ENCODE assay signal across 14 mouse cellular contexts in genomic region chr13:58537916-58538233, GRCm38 (mm10).
DNase-seq lines count a peak whose midpoint lies in the region; ATAC-seq lines count a peak whose summit lies in the region.
"Had no signal": no experiment of that assay in that cellular context is flagged by ENCODE, and none has a peak within 500 bp of the region (broad histone marks: within the 10 kb centered on the region; RNA-seq: fewer than 3 reads in every experiment).

No protein-coding gene starts in this region.

- H3K36me3 ChIP-seq in heart, embryonic 12.5 days, result no peaks in the 10 kb centered on the region
- H3K36me3 ChIP-seq in liver, embryonic 12.5 days, result no peaks in the 10 kb centered on the region
- no peaks in the 10 kb centered on the region for H3K36me3 ChIP-seq in stomach, embryonic 15.5 days
- no peaks in the 10 kb centered on the region for H3K36me3 ChIP-seq in hindbrain, embryonic 10.5 days
- H3K36me3 ChIP-seq: forebrain, embryonic 10.5 days; lung, embryonic 15.5 days; midbrain, embryonic 12.5 days had no signal

- no peaks in the 10 kb centered on the region for H3K27me3 ChIP-seq in heart, embryonic 12.5 days (replicated peaks)
- no peaks in the 10 kb centered on the region for H3K27me3 ChIP-seq in liver, embryonic 12.5 days (replicated peaks)
- no peaks in the 10 kb centered on the region for H3K27me3 ChIP-seq in stomach, embryonic 15.5 days (replicated peaks)
- no peaks in the 10 kb centered on the region for H3K27me3 ChIP-seq in hindbrain, embryonic 10.5 days (ENCODE audit: insufficient read depth, poor library complexity, severe bottlenecking)
- H3K27me3 ChIP-seq: lung, embryonic 15.5 days; midbrain, embryonic 12.5 days had no signal

- H3K9ac ChIP-seq in heart, embryonic 12.5 days, result no peak overlapping the region
- H3K9ac ChIP-seq in liver, embryonic 12.5 days, result peak overlapping the region; percentile 62
- no peak overlapping the region for H3K9ac ChIP-seq in stomach, embryonic 15.5 days
- H3K9ac ChIP-seq: hindbrain, embryonic 14.5 days; lung, embryonic 15.5 days; midbrain, embryonic 12.5 days had no signal

- peaks cover 5% of the 10 kb centered on the region; the same call in 1 of the 2 replicates for H3K9me3 ChIP-seq in heart, embryonic 12.5 days (replicated peaks)
- no peaks in the 10 kb centered on the region for H3K9me3 ChIP-seq in liver, embryonic 12.5 days (replicated peaks)
- H3K9me3 ChIP-seq in stomach, embryonic 15.5 days, result no peaks in the 10 kb centered on the region
- no peaks in the 10 kb centered on the region for H3K9me3 ChIP-seq in hindbrain, embryonic 10.5 days
- H3K9me3 ChIP-seq: lung, embryonic 15.5 days; midbrain, embryonic 12.5 days had no signal

- 23% methylated on average over 6 of the region's 6 CpGs for WGBS in heart, embryonic 12.5 days
- WGBS in liver, embryonic 12.5 days (ENCODE audit: insufficient replicate concordance), result 14% methylated on average over 6 of the region's 6 CpGs
- 52% methylated on average over 6 of the region's 6 CpGs for WGBS in stomach, embryonic 15.5 days
- WGBS in hindbrain, embryonic 10.5 days, result 78% methylated on average over 6 of the region's 6 CpGs

- H3K4me2 ChIP-seq in heart, embryonic 12.5 days, result no peak overlapping the region
- H3K4me2 ChIP-seq in liver, embryonic 12.5 days, result peak overlapping the region; percentile 53
- no peak overlapping the region for H3K4me2 ChIP-seq in stomach, embryonic 15.5 days
- H3K4me2 ChIP-seq: hindbrain, embryonic 14.5 days; lung, embryonic 15.5 days; midbrain, embryonic 12.5 days had no signal

- ATAC-seq in heart, embryonic 12.5 days (ENCODE audit: insufficient number of reproducible peaks, low FRiP score), result peak; percentile 87
- peak; percentile 90 for ATAC-seq in liver, embryonic 12.5 days
- peak; percentile 78 for ATAC-seq in stomach, embryonic 15.5 days (ENCODE audit: insufficient read depth, low FRiP score, low read depth)

- no peak for DNase-seq in heart, adult 9 months (ENCODE audit: low spot score in 2 of 2)
- peak; percentile 52 for DNase-seq in Muller cell, postnatal 12 days (ENCODE audit: inconsistent ontology term)
- DNase-seq in adipocyte (ENCODE audit: low spot score), result no peak
- DNase-seq in hindbrain, embryonic 10.5 days (ENCODE audit: low spot score), result no peak
- DNase-seq: adrenal gland, postnatal 36 days; cerebellum, adult 11 months; kidney, adult 8-10 months had no signal

- no peak overlapping the region for H3K4me3 ChIP-seq in heart, embryonic 12.5 days
- no peak overlapping the region for H3K4me3 ChIP-seq in liver, embryonic 12.5 days
- H3K4me3 ChIP-seq in stomach, embryonic 15.5 days (replicated peaks), result no peak overlapping the region
- H3K4me3 ChIP-seq in hindbrain, embryonic 10.5 days, result no peak overlapping the region
- H3K4me3 ChIP-seq: forebrain, embryonic 10.5 days; lung, embryonic 15.5 days; midbrain, embryonic 12.5 days had no signal

- peaks cover 20% of the 10 kb centered on the region for H3K4me1 ChIP-seq in heart, embryonic 12.5 days (replicated peaks)
- peaks cover 86% of the 10 kb centered on the region for H3K4me1 ChIP-seq in liver, embryonic 12.5 days
- no peaks in the 10 kb centered on the region for H3K4me1 ChIP-seq in stomach, embryonic 15.5 days
- no peaks in the 10 kb centered on the region for H3K4me1 ChIP-seq in hindbrain, embryonic 10.5 days (replicated peaks)
- H3K4me1 ChIP-seq: lung, embryonic 15.5 days; midbrain, embryonic 12.5 days had no signal

- peak overlapping the region; percentile 48 for H3K27ac ChIP-seq in heart, embryonic 12.5 days (ENCODE audit: poor library complexity, severe bottlenecking)
- peak overlapping the region; percentile 94 for H3K27ac ChIP-seq in liver, embryonic 12.5 days
- no peak overlapping the region for H3K27ac ChIP-seq in stomach, embryonic 15.5 days
- H3K27ac ChIP-seq in hindbrain, embryonic 10.5 days, result no peak overlapping the region
- H3K27ac ChIP-seq: forebrain, embryonic 10.5 days; hindbrain, embryonic 14.5 days; lung, embryonic 15.5 days; midbrain, embryonic 12.5 days had no signal

Comparison
In these comparisons a context has a peak if more than half of its experiments do, and no peak if none do; other contexts are left out.
1. H3K27ac ChIP-seq: peak in heart, embryonic 12.5 days (single experiment) and liver, embryonic 12.5 days (single experiment); none in stomach, embryonic 15.5 days (single experiment) and hindbrain, embryonic 10.5 days (single experiment).
2. Peak in every context shown above with its lines, with median percentiles within 50 percentile points of each other: ATAC-seq.